Mouse (Mus musculus): ENCODE results near the gene Gm1043. TPM values are rescaled to one million over a fixed set of nuclear protein-coding genes. Genes with fewer than 3 reads are reported as not detected.

Gm1043 gene
- total and polyA plus RNA-seq, 2 experiments from 2014 or later = 1.4 to 22.1 TPM

DNA sequence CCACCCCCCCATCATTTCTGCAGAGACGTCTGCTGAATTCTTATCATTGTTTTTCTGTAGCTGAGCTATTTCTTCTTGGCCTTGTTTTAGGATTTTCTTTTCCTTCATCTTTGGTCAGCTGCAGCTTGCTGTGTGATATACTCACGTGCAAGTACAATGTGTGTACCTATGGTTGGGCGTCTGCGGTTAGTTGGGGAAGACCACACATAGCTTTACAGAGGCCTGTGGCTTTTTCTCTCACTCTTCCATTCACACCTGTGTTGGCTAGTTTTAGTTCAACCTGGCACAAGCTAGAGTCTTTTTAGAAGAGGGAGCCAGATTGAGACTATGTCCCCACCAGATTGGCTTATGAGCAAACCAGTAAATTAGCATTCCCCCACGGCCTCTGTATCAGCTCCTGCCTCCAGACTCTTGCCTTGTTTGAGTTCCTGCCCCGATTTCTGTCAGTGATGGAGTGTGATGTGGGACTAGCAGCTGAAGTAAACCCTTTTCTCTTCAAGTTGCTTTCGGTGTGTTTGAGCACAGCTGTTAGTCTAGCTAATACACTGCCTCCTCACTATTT is 1.9 kb upstream of the Gm1043 start:
- Histone ChIP-seq H3K4me1 (ENCODE audit: insufficient read depth) (peaks cover 20% of the 10 kb centered on the region; the same call in 1 of the 2 replicates), H3K27me3 (ENCODE audit: insufficient read depth, low read length) (no peaks in the 10 kb centered on the region), H3K4me2 (ENCODE audit: low read depth) (no peak overlapping the region), H3K9ac (no peak overlapping the region), H3K9me3 (ENCODE audit: low read length) (no peaks in the 10 kb centered on the region), H3K27ac (ENCODE audit: low read depth, low read length) (peak overlapping the region; percentile 66), H3K4me3 (ENCODE audit: low read depth, low read length) (no peak overlapping the region), H3K36me3 (ENCODE audit: insufficient read depth) (0 out of 2 replicates have a peak, but pooled peaks cover 9% of the 10 kb centered on the region)
- TF ChIP-seq CTCF (IDR thresholded peaks at IDR 0.05; ENCODE audit: low read depth) = no peak
- 45% methylated on average over 7 of the region's 7 CpGs for WGBS
- no peak for DNase-seq
- ATAC-seq = peak; percentile 26

DNA sequence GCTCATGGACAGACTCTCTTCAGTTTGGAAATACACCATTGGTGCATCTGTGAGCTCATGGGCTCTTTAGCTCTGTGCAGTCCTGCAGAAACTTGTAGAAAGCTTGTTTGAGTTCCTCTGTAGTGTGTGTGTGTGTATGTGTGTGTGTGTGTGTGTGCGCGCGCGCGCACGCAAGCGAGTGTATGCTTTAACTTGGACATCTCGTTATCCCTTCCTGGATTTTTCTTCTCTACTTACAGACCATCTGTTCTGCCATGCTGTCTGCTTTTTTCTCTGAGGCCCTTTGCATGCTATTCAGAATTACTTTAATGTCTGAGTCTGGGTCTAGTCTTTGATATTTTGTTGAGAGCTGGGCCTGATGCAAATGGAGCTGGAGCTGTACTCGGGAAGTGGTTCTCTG is 1.3 kb upstream of the Gm1043 start:
- peak; percentile 73 for ATAC-seq
- H3K4me3 ChIP-seq (ENCODE audit: low read depth, low read length) = no peak overlapping the region
- no peaks in the 10 kb centered on the region for H3K9me3 ChIP-seq (ENCODE audit: low read length)
- no peak for TF ChIP-seq CTCF (IDR thresholded peaks at IDR 0.05; ENCODE audit: low read depth)
- peak; percentile 79 for DNase-seq
- H3K27me3 ChIP-seq (ENCODE audit: insufficient read depth, low read length) = no peaks in the 10 kb centered on the region
- peak overlapping the region; percentile 84 for H3K27ac ChIP-seq (ENCODE audit: low read depth, low read length)
- 0 out of 2 replicates have a peak, but pooled peaks cover 9% of the 10 kb centered on the region for H3K36me3 ChIP-seq (ENCODE audit: insufficient read depth)
- H3K9ac ChIP-seq = no peak overlapping the region
- peaks cover 20% of the 10 kb centered on the region; the same call in 1 of the 2 replicates for H3K4me1 ChIP-seq (ENCODE audit: insufficient read depth)
- WGBS = 58% methylated on average over 9 of the region's 9 CpGs
- no peak overlapping the region for H3K4me2 ChIP-seq (ENCODE audit: low read depth)

DNA sequence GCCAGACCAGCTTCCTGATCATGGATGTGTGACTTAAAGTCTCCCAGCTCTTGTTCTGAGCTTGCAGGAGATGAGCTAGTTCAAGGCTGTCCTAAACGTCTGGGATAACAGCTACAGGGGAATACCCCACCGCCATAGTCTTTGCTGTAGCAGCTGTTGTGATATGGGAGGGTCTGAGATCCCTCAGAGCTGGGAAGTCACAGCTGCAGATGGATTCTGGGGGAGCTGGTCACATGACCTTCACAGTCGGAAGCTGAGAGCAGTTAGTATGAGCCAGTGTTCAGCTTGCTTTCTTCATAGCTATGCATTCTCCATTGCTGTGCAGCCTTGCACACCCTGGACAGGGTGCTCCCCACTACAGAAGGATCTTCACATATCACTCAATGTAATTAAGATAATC is 748 bp downstream of the Gm1043 start:
- Histone ChIP-seq H3K9me3 (ENCODE audit: low read length) (no peaks in the 10 kb centered on the region), H3K4me2 (ENCODE audit: low read depth) (no peak overlapping the region), H3K36me3 (ENCODE audit: insufficient read depth) (0 out of 2 replicates have a peak, but pooled peaks cover 9% of the 10 kb centered on the region), H3K27ac (ENCODE audit: low read depth, low read length) (no peak overlapping the region), H3K27me3 (ENCODE audit: insufficient read depth, low read length) (no peaks in the 10 kb centered on the region), H3K9ac (no peak overlapping the region), H3K4me1 (ENCODE audit: insufficient read depth) (peaks cover 20% of the 10 kb centered on the region; the same call in 1 of the 2 replicates), H3K4me3 (ENCODE audit: low read depth, low read length) (no peak overlapping the region)
- no peak for ATAC-seq
- DNase-seq = no peak
- WGBS = 67% methylated on average over 3 of the region's 3 CpGs
- no peak for TF ChIP-seq CTCF (IDR thresholded peaks at IDR 0.05; ENCODE audit: low read depth)

DNA sequence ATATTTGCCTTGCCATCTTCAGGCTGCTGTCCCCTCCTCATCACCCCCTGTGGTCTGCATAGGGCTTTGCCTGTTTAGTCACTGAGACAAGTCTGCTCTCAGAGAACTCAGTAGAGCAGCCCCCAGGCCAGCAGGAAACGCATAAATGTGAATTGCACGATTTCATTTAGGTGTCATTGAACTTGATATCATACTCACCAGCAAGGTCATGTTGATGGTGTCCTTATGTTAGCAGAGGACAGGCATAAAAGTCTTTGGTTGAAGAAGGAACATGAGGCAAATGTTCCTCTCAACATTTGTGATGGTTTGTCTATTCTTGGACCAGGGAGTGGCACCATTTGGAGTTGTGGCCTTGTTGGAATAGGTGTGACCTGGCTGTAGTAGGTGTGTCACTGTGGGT is 2.6 kb downstream of the Gm1043 start:
- TF ChIP-seq CTCF (IDR thresholded peaks at IDR 0.05; ENCODE audit: low read depth) = no peak
- DNase-seq (no peak), ATAC-seq (no peak)
- Histone ChIP-seq H3K27ac (ENCODE audit: low read depth, low read length) (no peak overlapping the region), H3K4me1 (ENCODE audit: insufficient read depth) (peaks cover 14% of the 10 kb centered on the region; the same call in 1 of the 2 replicates), H3K27me3 (ENCODE audit: insufficient read depth, low read length) (no peaks in the 10 kb centered on the region), H3K4me3 (ENCODE audit: low read depth, low read length) (no peak overlapping the region), H3K9ac (no peak overlapping the region), H3K9me3 (ENCODE audit: low read length) (no peaks in the 10 kb centered on the region), H3K36me3 (ENCODE audit: insufficient read depth) (0 out of 2 replicates have a peak, but pooled peaks cover 14% of the 10 kb centered on the region), H3K4me2 (ENCODE audit: low read depth) (no peak overlapping the region)
- WGBS = 71% methylated on average over 2 of the region's 2 CpGs

DNA sequence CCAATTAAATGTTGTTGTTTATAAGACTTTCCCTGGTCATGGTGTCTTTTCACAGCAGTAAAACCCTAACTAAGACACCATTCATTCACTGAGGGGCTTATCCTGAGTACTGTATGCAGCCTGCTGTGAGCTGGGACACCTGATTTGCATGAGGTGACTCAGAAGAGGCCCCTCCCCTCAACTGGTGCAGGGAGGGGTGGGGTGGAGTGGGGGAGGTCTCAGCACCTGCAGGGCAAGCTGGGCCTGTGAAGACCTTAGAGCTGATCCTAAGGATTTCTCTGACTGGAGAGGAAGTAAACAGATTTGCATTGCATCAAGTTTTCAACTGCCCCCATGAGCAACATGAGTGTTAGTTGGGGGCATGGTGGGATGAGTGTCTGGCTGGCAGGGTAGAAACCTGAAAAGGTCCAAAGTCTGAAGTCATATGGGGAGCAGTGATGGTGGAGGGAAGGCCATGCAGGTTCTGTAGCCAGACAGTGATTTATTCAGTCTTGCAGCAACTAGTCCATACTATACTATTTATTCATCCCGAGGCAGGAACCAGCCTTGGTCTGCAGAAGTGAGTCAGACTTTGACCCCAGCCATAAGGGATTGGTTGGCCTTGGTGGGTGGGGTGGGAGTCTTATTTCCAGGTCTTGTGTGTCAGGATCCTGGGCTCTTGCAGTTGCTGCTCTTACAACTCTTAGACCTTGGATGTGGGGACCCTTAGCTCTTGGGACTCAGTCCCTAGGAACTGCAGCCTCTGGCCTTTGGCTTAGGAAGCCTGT is 3.4 kb downstream of the Gm1043 start:
- DNase-seq = no peak
- H3K4me3 ChIP-seq (ENCODE audit: low read depth, low read length) = no peak overlapping the region
- H3K27ac ChIP-seq (ENCODE audit: low read depth, low read length) = no peak overlapping the region
- no peak overlapping the region for H3K4me2 ChIP-seq (ENCODE audit: low read depth)
- H3K4me1 ChIP-seq (ENCODE audit: insufficient read depth) = peaks cover 10% of the 10 kb centered on the region; the same call in 1 of the 2 replicates
- H3K27me3 ChIP-seq (ENCODE audit: insufficient read depth, low read length) = no peaks in the 10 kb centered on the region
- no peak for TF ChIP-seq CTCF (IDR thresholded peaks at IDR 0.05; ENCODE audit: low read depth)
- peaks cover 18% of the 10 kb centered on the region; the same call in 1 of the 2 replicates for H3K36me3 ChIP-seq (ENCODE audit: insufficient read depth)
- no peaks in the 10 kb centered on the region for H3K9me3 ChIP-seq (ENCODE audit: low read length)
- 63% methylated on average over 1 of the region's 1 CpGs for WGBS
- H3K9ac ChIP-seq = no peak overlapping the region
- ATAC-seq = no peak

DNA sequence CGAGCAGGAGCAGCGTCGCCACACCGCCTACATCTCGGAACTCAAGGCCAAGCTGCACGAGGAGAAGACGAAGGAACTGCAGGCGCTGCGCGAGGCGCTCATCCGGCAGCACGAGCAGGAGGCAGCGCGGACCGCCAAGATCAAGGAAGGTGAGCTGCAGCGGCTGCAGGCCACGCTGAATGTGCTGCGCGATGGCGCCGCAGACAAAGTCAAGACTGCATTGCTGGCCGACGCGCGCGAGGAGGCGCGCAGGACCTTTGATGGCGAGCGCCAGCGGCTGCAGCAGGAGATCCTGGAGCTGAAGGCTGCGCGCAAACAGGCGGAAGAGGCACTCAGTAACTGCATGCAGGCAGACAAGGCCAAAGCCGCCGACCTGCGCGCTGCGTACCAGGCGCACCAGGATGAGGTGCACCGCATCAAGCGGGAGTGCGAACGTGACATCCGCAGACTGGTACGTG is 6.0 kb downstream of the Gm1043 start:
- no peaks in the 10 kb centered on the region for H3K9me3 ChIP-seq (ENCODE audit: low read length)
- no peaks in the 10 kb centered on the region for H3K27me3 ChIP-seq (ENCODE audit: insufficient read depth, low read length)
- H3K4me2 ChIP-seq (ENCODE audit: low read depth) = peak overlapping the region; percentile 50
- no peak overlapping the region for H3K27ac ChIP-seq (ENCODE audit: low read depth, low read length)
- peak overlapping the region; percentile 21 for H3K4me3 ChIP-seq (ENCODE audit: low read depth, low read length)
- H3K4me1 ChIP-seq (ENCODE audit: insufficient read depth) = no peaks in the 10 kb centered on the region
- peaks cover 14% of the 10 kb centered on the region; the same call in 1 of the 2 replicates for H3K36me3 ChIP-seq (ENCODE audit: insufficient read depth)
- ATAC-seq (peak; percentile 69), DNase-seq (peak; percentile 64)
- H3K9ac ChIP-seq = peak overlapping the region; percentile 44
- peak; percentile 34 for TF ChIP-seq CTCF (IDR thresholded peaks at IDR 0.05; ENCODE audit: low read depth)
- 2% methylated on average over 47 of the region's 47 CpGs for WGBS

DNA sequence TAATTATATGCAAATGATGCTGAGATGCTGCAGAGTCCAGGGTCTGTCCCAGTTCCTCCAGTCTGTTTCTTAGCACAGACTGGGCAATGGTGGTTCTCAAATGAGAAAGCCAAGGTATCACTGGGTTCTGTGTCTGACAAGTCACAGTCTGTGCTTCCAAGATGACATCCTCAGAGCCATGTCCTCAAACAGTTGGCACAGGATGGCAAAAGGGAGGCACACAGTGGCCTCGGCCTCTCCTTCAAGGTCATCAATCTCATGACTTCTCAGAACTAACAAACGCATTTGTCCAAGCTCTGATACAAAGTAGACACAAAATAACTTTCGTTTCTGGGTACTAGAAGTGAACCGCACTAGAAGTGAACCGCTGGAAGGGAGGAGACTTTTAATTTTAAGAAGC is 9.8 kb downstream of the Gm1043 start:
- Histone ChIP-seq H3K4me1 (ENCODE audit: insufficient read depth) (no peaks in the 10 kb centered on the region), H3K27me3 (ENCODE audit: insufficient read depth, low read length) (no peaks in the 10 kb centered on the region), H3K36me3 (ENCODE audit: insufficient read depth) (peaks cover 14% of the 10 kb centered on the region; the same call in 1 of the 2 replicates), H3K4me2 (ENCODE audit: low read depth) (no peak overlapping the region), H3K9ac (no peak overlapping the region), H3K9me3 (ENCODE audit: low read length) (no peaks in the 10 kb centered on the region), H3K4me3 (ENCODE audit: low read depth, low read length) (no peak overlapping the region), H3K27ac (ENCODE audit: low read depth, low read length) (no peak overlapping the region)
- no peak for DNase-seq
- WGBS = 86% methylated on average over 5 of the region's 5 CpGs
- no peak for TF ChIP-seq CTCF (IDR thresholded peaks at IDR 0.05; ENCODE audit: low read depth)
- ATAC-seq = no peak
